8 mouse cellular contexts compared by ENCODE assay signal in genomic region chr17:79069019-79069418, GRCm38 (mm10). TPM values are rescaled to one million over a fixed set of nuclear protein-coding genes. Genes with fewer than 3 reads are reported as not detected.
DNase-seq lines count a peak whose midpoint lies in the region; ATAC-seq and TF ChIP-seq lines count a peak whose summit lies in the region.

No protein-coding gene starts in this region.

- H3K36me3 ChIP-seq in heart, embryonic 11.5 days (ENCODE audit: control insufficient read depth, insufficient read depth, low read length) = no peaks in the 10 kb centered on the region
- H3K36me3 ChIP-seq in liver, embryonic 14.5 days (replicated peaks; ENCODE audit: control insufficient read depth, insufficient read depth, low read depth) = no peaks in the 10 kb centered on the region

- peak; percentile 36 to 47 for DNase-seq in heart, adult 18-20 months
- DNase-seq in adipocyte (ENCODE audit: low spot score) = peak; percentile 39
- DNase-seq in heart, adult 9 months (ENCODE audit: low spot score in 2 of 2) = peak; percentile 24 to 27
- DNase-seq in liver, embryonic 14.5 days (ENCODE audit: low read depth in 3 of 3, low spot score in 3 of 3) = no peak
- DNase-seq in spleen, postnatal 4 days (ENCODE audit: low spot score in 2 of 2) = no peak
- DNase-seq in ovary, adult 18-20 months (ENCODE audit: low spot score) = no peak
- DNase-seq in thymus, postnatal 10 days (ENCODE audit: low spot score in 2 of 2) = no peak

- H3K4me3 ChIP-seq in heart, embryonic 11.5 days (ENCODE audit: low read depth, low read length) = no peak overlapping the region
- H3K4me3 ChIP-seq in liver, embryonic 14.5 days (ENCODE audit: insufficient read depth in 1 of 2, low read depth in 2 of 2, low read length in 2 of 2) = no peak overlapping the region

- WGBS in heart, embryonic 11.5 days (ENCODE audit: insufficient replicate concordance) = 72% methylated on average over 4 of the region's 4 CpGs
- 50% methylated on average over 4 of the region's 4 CpGs for WGBS in liver, embryonic 14.5 days (ENCODE audit: insufficient replicate concordance)

- H3K27ac ChIP-seq in heart, embryonic 11.5 days (ENCODE audit: low read depth, low read length) = no peak overlapping the region
- H3K27ac ChIP-seq in liver, embryonic 14.5 days = no peak overlapping the region

- H3K4me2 ChIP-seq in heart, embryonic 11.5 days = no peak overlapping the region
- H3K4me2 ChIP-seq in liver, embryonic 14.5 days (ENCODE audit: low read depth) = no peak overlapping the region

- no peak overlapping the region for H3K9ac ChIP-seq in heart, embryonic 11.5 days (ENCODE audit: low read depth, low read length)
- no peak overlapping the region for H3K9ac ChIP-seq in liver, embryonic 14.5 days (replicated peaks)

- ATAC-seq in heart, embryonic 11.5 days (replicated peaks; ENCODE audit: insufficient number of reproducible peaks, low FRiP score, low TSS enrichment) = no peak
- peak; percentile 45; the same call in 1 of the 2 replicates for ATAC-seq in liver, embryonic 14.5 days (ENCODE audit: insufficient read depth)

- no peaks in the 10 kb centered on the region for H3K27me3 ChIP-seq in heart, embryonic 11.5 days (ENCODE audit: control insufficient read depth, insufficient read depth, low read length)
- H3K27me3 ChIP-seq in liver, embryonic 14.5 days (ENCODE audit: control insufficient read depth, insufficient read depth, low read length) = no peaks in the 10 kb centered on the region

- 0 out of 2 replicates have a peak, but pooled peaks have one; percentile 4 for TF ChIP-seq CTCF in liver, embryonic 14.5 days (IDR thresholded peaks at IDR 0.05; ENCODE audit: low read depth)

- no peak for TF ChIP-seq EP300 in liver, embryonic 14.5 days (IDR thresholded peaks at IDR 0.05; ENCODE audit: low read depth)

- no peaks in the 10 kb centered on the region for H3K9me3 ChIP-seq in heart, embryonic 11.5 days (replicated peaks; ENCODE audit: control insufficient read depth, low read length)
- no peaks in the 10 kb centered on the region for H3K9me3 ChIP-seq in liver, embryonic 14.5 days (ENCODE audit: control insufficient read depth, low read length)

- no peaks in the 10 kb centered on the region for H3K4me1 ChIP-seq in heart, embryonic 11.5 days (ENCODE audit: control insufficient read depth, insufficient read depth, low read length)
- peaks cover 0 to 22% of the 10 kb centered on the region in 2 experiments; a peak in 2 of 4 replicates for H3K4me1 ChIP-seq in liver, embryonic 14.5 days (replicated peaks; ENCODE audit: control insufficient read depth in 2 of 2, insufficient read depth in 2 of 2, low read length in 1 of 2)

RNA-seq across cellular contexts. Expression of gene Qpct, which starts 17.3 kb away (rescaled TPM):
- total RNA-seq in heart, adult 18-20 months (2021) = 1 to 10 TPM; 3.9 to 5.3 TPM
- polyA plus RNA-seq in heart, embryonic 11.5 days (2014; fragmentation: Nextera tagmentation; extraction: Ambion mirVana) = 37.4 and 42.5 TPM in 2 replicates
- 9.9 and 10.5 TPM in 2 replicates for polyA plus RNA-seq in liver, embryonic 14.5 days (2012; rRNA removed)
- polyA plus RNA-seq in liver, embryonic 14.5 days (2014; fragmentation: Nextera tagmentation; extraction: Ambion mirVana) = 22.5 and 25.0 TPM in 2 replicates

RNA-seq across cellular contexts. Expression of gene Prkd3, which starts 48.4 kb away (rescaled TPM):
- 10 to 100 TPM; 15.9 to 16.0 TPM for total RNA-seq in heart, adult 18-20 months (2021)
- polyA plus RNA-seq in heart, embryonic 11.5 days (2014; fragmentation: Nextera tagmentation; extraction: Ambion mirVana) = 28.3 and 32.8 TPM in 2 replicates
- 3.9 and 6.0 TPM in 2 replicates for polyA plus RNA-seq in liver, embryonic 14.5 days (2012; rRNA removed)
- 6.0 and 7.5 TPM in 2 replicates for polyA plus RNA-seq in liver, embryonic 14.5 days (2014; fragmentation: Nextera tagmentation; extraction: Ambion mirVana)

Comparison
In these comparisons a context has a peak if more than half of its experiments do, and no peak if none do; other contexts are left out.
1. DNase-seq: peak in heart, adult 18-20 months (2 of 2), adipocyte (single experiment) and heart, adult 9 months (2 of 2); none in liver, embryonic 14.5 days (0 of 3), spleen, postnatal 4 days (0 of 2), ovary, adult 18-20 months (single experiment) and thymus, postnatal 10 days (0 of 2).